Mouse (Mus musculus): ENCODE data around the gene Tead1.

Tead1 gene

DNA sequence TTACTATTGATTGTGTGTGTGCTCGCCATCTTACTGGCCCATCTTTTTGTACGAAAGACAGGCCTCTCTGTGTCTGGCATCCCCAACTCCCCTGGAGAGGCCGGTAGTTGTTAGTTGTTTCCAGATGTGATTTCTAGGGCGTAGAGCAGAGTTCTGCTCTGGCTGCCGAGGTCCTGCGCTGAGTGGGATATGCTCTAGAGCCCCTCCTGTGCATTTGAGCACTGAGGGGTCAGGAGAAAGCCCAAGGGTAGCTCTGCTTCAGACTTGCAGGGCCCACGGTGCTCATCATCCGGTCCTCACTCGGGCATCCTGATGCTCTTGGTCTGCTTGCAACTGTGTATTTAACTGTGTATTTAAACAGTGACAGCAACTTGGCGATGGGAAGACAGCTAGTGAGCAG lies 7.5 kb downstream of the Tead1 start:
- DNase-seq = no peak

DNA sequence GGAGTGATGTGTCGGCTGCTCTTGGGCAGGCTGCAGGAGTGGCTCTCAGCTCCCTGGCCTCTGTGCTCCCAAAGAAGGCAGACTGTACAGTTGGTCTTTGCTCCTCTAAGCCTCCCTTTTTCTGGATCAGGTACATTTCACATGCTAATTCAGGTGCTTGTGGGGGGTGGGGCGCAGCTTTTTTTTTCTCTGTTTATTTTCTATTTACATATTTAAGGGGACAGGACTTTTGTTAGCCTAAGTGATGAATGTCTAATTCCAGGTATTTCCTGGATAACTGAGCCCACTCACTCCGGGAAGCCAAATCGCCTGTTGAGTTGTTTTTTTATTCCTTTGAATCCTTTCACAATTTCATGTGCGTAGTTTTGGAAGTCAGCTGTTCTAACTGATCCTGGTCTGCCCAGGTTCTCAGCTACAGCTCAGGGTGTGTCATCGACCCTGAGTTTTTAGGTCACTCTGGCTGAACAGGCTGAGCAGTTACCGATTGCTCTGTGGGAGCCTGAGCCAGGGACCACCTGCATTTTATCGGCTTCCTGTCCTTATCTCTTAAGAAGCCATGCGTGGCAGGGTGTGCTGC lies 9.4 kb downstream of the Tead1 start:
- no peak for DNase-seq

DNA sequence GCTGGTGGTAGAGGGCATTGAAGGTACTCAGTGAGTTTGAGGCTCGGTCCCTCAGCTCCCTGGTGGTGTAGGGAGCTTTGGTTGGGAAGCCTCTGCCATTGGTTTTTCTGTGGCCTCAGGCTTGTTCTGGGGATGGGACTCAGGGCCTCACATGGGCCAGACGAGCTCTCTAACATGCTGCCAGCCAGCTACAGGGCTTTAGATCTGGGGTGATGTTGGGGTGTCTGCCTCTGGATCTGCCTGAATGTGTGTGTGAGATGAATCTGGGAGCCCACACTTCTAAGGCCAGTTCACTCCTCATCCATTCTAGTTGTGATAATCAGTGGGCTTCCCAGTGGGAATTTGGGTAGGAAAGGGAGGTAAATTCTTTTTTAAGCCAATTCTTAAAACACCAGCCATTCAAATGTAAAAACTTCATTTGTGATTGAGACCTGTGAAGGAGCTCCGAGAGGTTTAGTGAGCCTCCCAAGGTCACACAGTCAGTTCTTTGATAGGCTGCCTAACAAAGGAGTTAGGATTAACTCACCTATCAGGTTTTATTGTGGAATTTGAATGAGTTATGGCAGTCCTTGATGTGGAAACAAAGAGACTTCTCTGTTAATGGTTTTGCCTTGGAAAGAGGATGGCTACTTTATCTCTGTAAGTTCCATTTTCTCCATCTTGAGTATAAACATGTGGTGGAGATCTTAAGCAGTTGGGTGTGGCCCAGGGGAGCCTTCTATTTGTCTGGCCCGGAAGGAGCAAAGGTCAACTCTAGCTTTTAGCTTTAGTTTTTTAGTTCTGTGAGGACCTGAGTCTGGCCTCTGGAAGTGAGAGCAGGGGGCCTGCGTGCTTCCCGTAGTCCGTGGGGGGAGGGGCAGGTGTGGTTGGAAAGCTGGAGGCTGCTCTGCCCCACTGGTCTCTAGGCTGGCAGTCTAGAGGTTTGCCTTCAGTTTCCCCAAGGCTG lies 12.0 kb downstream of the Tead1 start:
- DNase-seq = no peak

DNA sequence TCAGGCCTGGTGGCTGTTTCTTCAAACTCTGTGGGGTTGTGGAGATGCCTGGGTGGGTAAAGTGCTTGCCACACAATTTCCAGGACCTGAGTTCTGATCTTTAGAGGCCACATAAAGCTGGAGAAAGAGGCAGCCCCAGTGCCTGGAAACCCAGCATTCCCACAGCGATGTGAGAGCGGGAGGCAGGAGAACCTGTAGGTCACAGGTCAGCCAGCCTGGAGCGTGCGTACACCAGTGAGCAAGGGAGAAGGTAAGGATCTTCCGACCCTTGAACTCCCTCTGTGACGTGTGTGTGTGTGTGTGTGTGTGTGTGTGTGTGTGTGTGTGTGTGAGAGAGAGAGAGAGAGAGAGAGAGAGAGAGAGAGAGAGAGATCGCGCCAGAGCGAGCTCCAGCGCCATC lies 14.4 kb downstream of the Tead1 start:
- DNase-seq = no peak

DNA sequence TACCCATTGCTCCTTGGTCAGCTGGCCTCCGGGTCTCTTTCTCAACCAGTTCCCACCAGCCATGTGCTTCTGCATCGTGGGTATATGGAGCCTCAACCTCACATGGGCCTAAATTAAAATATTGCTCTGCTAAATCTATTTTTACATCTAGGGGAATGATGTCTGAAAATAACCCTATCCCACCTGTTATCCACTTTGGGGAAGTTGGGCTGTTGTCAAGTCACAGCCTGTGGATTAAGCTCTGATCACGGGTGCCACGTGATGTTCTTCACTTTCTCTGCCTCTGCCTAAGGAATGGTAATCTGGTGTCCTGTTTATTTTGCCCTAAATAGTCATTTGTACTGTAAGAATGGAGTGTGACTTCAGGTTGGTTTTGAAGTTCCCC lies 17.7 kb downstream of the Tead1 start:
- DNase-seq = no peak

DNA sequence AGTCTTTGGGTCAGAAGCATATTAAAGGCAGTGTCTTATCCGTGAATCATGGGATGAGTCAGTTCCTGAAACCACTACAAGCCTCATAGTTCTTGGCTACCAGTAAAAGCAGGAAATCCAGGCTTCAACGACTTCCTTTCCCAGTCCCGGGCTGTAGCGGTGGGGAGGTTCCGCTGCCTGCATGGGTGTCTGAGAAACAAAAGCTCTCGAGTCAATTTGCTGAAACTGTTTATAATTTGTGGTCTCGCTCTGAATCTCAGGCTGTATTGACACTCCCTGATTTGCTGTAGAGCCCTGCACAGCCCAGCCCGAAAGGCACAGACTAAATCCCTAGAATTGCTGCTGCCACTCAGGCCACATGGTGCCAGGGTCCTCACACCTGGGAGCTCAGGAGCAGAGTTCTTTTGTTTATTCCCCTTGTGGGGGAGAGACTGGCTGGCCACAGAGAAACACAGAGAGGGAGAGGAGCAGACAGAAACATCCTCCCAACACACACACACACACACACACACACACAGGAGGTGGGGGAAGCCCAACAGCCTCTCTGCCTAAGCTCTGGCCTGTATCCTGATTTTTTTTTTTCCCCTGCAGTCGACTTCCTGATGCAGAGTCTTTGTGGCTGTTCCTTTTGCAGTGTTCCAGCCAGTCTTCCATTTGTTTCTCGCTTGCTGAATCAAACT lies 18.2 kb downstream of the Tead1 start:
- DNase-seq = peak in 1 of 2 experiments; percentile 38

DNA sequence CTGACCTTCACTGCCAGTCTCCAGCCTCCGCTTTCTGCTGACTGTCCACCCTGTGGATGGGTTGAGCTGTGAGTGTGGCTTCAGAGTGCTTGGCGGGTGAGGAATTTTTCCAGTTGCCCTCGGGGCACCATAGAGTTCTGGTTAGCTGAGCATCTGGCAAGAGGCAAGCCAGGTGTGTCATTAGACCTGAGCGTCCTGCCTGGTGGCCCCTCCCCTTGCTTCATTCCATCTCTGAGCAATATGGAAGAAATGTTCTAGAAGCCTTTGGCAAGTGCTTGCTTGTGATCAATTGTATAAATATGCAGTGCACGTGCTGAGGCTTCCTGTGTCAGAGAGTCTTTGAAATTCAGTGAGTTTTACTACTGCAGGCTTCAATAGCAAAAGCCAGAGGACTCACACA lies 21.0 kb downstream of the Tead1 start:
- DNase-seq = no peak

DNA sequence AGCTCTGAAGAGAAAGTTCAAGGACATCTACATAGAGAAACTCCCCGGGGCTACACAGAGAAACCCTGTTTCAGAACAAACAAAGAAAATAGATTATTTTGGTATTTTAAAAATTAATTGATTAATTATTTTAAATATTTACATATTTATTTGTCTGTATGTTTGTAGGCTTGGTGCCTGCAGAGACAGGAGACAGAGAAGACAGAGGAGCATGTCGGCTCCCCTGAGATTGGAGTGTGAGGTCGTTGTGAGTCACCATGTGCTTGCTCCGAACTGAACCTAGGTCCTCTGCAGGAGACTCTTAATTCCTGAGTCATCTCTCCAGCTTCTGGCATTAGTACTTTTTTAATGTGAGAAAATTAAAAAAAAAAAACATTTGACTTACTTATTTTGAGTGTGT lies 24.2 kb downstream of the Tead1 start:
- no peak for DNase-seq

DNA sequence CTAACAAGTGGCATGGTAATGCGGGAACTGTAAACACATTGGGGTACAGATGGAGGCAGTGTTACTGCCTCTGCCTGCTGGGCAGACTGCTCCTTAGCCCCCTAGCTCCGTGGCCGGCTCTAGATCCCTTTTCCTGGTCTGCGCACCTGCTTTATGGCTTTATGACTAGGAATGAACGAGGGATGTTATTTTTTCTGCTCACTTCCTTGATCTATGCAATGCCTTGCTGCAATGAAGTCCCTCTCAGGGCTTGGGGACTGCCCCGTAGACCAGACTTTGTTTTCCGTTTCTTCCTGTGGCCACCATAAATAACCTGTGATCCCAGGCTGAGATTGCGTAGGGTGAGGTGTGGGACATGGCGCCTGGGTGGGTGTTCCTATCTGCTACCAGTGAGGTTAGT lies 26.8 kb downstream of the Tead1 start:
- no peak for DNase-seq

DNA sequence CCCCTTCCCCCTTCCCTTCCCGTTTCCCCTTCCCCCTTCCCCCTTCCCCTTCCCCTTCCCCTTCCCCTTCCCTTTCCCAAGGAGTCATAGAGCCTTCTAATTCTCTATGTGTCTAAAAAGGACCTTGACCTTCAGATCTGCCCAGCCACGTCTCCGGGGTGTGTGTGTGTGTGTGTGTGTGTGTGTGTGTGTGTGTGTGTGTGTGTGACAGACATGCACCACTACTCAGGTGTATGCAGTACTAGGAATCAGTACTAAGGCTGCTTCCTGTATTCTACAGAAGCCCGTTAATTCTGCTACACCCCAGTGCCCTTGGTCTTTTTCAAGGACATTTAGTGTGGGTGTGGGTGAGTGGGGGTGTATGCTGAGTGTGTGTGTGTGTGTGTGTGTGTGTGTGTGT lies 27.6 kb downstream of the Tead1 start:
- no peak for DNase-seq

DNA sequence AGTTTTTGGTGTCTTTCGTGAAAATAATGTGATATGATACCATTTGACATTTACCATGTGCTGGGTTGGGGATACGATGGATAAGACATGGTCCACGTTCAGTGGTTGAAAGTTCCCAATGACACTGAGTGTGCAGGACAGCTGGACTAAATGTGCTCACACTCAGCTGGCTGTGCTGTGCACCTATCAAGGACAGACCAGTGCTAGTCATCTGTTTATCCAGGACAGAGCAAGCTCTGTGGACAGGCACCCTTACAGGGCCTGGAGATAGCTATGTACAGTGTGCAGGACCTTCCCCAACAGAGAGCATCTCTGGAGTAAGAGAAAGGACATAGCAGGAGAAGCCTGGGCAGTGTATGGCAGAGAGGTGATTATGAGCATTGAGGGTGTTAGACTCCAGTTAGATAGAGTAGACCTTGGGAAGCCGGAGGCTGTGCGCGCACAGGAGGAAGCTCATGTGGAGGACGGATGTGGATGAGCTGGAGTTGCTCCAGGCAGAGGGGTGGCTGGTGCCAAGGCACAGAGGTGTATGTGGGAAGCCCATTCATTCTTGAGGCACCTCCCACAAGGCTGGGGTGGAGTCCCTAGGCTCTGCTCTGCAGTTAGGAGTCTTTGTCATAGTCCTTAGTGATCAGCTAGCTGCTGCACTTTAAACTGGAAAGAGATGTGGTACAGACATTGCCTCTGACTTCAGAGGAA lies 31.4 kb downstream of the Tead1 start:
- DNase-seq = peak in 1 of 2 experiments; percentile 44

DNA sequence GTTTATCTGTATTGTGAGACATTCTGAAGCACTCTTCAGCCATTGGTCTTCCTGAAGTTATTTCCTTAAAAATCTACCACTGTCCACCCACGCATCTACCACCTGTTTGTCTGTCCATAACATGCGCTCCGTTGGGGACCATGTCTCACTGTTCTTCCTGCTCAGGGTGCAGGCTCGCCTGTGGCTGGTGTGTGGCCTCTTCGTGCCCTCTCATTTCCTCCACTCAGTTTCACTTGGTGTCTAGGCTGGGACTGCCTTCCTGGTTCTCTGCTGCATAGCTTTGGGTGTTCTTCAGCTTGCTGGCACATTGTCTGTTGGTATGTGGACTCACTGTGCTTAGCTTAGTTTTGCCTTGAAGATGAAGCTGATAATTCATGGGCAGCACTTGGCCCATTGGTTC lies 32.9 kb downstream of the Tead1 start:
- no peak for DNase-seq

DNA sequence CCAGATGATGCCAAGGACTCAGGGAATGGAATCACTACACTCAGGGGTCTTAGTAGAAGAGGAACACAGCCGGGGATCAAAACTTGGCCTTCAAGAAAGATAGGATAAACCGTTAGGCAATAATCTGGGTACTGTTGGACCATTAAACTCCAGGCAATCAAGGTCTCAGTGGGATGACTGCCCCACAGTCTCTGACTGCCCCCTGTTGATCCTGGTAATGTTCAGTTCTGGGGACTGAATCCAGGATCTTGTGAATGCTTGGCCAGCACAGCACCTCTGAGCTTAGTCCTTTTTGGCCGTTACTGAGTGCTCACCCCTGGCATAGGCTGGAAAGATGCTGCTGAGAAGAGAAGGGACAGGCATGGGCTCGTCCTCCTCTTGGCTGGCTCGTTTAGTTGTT lies 34.4 kb downstream of the Tead1 start:
- no peak for DNase-seq

DNA sequence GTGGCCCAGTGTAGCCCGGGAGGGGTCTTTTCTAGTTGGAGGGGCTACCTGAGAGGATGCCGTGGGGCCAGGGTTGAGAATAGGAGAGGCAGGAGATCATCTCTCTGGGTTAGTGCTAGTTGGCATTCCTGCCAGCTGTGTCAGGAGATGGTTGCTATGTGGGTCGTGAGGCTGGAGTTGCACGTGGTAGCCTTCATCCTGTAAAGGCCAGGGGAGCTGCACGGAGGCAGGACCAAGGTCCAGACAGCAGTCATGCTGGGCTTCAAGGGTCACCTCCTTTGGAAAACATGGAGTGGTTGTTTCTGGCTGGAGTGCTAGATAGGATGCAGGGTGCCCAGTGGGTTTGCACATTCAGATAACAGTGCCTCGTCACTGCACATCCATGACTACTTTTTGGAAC lies 35.7 kb downstream of the Tead1 start:
- no peak for DNase-seq

DNA sequence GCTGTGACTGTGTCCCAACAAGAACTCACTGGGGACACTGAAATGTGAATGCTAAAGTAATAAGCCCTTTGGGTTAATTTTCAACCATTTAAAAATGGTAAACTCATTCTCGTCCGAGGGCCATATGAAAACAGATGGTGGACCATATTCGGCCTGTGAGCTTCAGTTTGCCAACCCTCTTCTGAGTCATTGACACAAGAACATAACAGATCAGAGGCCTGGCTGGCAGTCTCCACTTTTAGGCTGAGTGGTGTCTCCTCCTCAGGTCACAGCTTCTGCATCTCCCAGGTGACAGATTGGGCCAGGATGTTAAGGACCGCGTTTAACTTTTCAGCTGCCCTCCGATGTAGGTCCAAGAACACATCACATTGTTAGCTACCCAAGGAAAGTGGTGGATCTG lies 37.6 kb downstream of the Tead1 start:
- DNase-seq = peak; percentile 38 to 51

DNA sequence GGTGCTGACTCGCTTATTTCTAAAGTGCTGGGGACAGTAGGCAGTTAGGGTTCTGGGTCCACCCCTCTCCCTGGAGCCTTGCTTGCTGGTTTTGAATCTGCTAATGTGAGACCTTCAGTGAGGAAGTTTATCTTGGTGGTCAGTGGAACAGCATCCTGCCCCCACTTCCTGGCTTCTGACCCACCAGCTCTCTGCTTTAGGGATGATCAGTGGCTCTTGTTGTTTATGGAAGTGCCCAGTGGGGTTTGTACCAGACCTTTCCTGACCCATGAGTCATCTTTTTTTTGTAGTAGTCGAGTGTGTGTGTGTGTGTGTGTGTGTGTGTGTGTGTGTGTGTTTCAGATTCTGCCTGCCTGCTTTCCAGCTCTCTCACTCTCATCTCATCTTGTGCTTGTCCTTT lies 38.6 kb downstream of the Tead1 start:
- no peak for DNase-seq

DNA sequence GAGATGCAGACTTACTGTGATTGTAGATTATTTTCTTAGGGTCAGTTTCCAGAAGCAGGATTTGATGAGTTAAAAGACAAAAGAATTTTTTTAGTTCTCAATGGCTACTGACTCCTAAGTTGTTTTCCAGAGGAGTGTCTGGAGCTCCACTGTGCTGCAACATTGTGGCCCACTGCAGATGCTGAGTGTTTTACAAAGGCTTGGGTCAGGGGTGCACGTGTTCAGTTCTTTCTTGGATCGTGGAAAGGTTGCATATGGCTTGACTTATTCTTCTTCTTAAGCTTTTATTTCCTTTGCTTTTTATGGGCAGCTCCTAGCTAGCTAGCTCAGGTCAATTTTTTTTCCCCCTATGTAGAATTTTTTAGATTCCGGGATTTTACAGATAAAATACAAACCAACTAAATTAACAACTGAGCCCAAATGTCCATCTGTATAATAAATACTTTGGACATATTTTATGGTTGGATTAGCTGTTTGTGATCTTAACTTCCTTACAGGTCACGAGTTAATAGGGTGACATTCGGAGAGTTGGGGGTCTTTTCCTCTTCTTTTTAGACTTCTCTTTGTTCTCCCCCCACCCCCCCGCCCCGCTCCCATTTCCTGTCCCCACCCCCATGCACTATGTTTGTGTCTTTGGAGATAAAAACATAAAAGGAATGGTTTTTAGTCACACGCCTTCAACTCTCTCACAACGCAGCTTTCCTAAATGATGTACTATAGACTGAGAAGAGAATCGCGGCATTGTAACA lies 40.5 kb downstream of the Tead1 start:
- DNase-seq = no peak

DNA sequence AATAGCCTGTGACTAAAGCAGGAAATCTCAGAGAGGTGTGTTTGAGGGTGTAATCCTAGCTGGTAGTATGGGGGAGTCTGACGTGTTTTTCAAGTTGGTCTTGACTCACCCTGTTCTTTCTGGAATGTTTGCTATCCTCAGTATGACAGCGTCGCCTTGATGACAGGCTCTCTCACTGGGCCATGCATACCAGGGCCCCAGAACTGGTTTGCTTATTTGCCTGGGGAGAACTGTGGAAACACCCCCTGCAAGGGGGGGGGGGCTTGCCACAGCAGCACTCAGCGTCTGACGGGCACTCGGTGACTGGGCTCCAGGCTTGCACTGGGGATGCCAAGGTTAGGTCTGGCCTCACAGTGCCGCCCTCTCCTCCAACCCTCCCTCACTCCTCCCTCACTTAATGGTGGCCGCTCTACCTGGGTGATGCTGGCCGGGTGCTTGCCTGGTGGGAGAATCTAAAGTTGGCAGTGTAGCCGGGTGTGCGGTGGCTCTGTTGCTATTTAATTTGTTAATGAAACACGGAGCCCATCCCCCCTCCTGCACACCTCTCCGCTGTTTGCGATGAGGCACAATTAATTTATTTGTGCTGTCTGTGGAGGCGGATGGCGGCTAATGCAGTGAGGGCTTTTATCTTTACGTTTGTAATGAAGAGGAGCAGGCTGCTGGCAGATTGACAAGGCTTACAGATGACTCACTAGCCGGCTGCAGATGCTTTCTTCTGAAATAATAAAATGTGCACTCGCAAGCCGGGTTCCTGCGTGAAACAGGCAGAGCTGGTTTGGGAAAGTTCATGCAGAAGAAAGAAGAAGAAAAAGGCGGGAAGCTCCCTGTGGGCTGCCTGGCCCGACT lies 41.2 kb downstream of the Tead1 start:
- DNase-seq = peak; percentile 48 to 68

DNA sequence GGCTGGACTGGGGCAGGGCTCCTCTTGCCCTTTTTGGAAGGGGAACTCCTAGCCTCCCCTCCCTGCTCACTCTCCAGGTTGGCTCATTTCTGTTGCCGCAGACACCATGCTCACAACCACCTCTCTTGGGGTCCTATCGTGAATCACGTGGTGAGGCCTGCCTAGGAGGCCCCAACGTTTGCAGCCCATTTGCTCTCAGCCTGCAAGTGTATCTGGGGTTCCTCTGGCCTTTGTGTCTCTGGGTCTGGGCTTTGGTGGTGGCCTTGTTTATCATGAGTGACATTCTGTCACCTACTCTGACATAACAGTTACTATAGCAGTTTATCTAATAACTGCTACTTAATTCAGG lies 41.8 kb downstream of the Tead1 start:
- no peak for DNase-seq

DNA sequence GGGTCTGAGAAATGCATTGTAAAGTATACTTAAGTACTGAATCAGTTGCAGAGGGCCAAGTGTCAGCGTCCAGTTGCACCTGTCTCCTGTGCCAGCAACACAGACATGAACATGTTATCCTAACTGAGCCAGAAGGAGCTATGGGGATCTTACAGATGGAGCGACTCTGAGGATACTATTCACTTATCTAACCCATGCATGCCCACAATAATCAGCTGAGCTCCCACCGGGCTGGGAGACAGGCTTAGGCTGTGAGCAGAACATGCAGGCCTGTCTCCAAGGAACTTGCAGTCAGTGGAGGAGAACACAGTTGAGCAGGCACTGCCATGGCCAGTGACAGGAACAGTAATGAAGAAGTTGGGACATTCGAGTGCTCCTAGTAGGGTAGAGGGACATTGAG lies 42.7 kb downstream of the Tead1 start:
- DNase-seq = no peak

DNA sequence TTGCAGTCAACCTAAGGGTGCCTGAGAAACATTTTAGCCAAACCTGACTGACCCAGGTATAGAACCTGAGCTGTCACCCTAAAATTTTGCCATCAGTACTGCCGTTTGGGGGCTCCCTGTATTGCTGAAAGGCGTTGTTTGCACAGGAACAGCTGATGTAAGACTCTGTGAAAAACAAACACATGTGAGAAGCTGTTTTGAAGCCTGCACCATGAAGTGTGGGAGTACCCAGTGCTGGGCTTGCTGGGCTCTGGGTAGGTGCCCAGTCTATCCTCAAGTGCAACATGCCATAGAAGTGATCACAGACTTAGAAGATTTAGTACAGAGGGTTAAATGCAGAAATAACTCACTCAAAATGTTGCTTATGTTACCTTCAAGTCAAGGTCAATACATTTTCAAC lies 49.3 kb downstream of the Tead1 start:
- no peak for DNase-seq

DNA sequence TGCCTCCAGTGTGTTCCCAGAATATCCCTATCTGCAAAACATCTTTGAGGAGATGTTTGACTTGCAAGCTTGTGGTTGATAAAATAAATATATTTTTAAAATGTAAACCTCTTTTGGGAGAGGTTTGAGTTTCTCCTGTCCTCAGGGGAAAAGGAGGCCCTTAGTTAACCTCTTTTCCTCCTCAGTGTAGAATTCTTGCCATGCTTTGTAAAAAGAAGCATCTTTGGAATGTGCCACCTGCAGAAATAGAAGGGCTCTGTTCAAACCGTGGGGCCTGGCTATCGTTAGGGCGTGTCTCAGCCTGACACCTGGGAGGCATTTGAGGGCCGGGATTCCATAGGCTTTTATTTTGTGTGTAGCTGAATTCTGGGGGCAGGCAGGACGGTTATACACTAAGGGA lies 51.1 kb downstream of the Tead1 start:
- no peak for DNase-seq

Data from cerebellum, postnatal 25 days (tissue).